Mouse (Mus musculus): ENCODE measurements around the gene Ubqln4. TPM values are rescaled to one million over a fixed set of nuclear protein-coding genes. Genes with fewer than 3 reads are reported as not detected.
A peak's percentile ranks its signal among the peaks of the same experiment; 100 is the strongest.
"Not testable (repeated sequence)": the region's sequence is repeated elsewhere in the genome, so short reads cannot be mapped to it uniquely, and the experiment has no call there.

The Ubqln4 gene
- total RNA-seq, 2 experiments from 2014 or later, result 143 to 147 TPM

GRCm38 (mm10) chr3:88563442-88563841, 9.9 kb downstream of the Ubqln4 start:
- no peak for DNase-seq (ENCODE audit: low spot score in 2 of 2)

GRCm38 (mm10) chr3:88563966-88564365, 10.4 kb downstream of the Ubqln4 start:
- DNase-seq (ENCODE audit: low spot score in 2 of 2), result no peak

GRCm38 (mm10) chr3:88566116-88566515, 12.6 kb downstream of the Ubqln4 start:
- no peak for DNase-seq (ENCODE audit: low spot score in 2 of 2)

DNA sequence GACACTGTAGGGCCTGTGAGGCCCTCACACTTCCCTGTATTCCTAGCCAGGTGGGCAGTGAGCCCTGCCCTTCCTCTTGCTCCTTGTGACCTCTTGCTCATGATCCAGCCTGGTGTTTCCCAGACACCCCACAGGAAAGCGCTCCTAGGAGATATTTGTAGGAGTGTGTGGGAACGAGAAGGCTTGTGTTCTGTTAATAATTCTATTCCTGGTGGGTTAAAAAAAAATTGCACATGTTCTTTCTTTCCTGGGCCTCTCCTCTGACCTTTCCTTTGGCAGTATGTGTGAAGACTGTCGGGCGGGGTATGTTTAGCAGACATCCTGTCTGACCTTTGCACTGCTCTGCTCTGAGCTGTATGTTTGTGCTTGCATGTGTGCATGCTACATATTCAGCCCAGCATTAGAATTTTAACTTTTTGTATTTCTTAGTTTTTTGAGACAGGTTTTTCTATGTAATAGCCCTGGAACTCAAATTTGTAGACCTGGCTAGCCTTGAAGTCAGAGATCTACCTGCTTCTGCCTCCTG, 13.0 kb downstream of the Ubqln4 start:
- no peak for DNase-seq (ENCODE audit: low spot score in 2 of 2)

GRCm38 (mm10) chr3:88567892-88568291, 14.3 kb downstream of the Ubqln4 start:
- DNase-seq (ENCODE audit: low spot score in 2 of 2), result no peak

DNA sequence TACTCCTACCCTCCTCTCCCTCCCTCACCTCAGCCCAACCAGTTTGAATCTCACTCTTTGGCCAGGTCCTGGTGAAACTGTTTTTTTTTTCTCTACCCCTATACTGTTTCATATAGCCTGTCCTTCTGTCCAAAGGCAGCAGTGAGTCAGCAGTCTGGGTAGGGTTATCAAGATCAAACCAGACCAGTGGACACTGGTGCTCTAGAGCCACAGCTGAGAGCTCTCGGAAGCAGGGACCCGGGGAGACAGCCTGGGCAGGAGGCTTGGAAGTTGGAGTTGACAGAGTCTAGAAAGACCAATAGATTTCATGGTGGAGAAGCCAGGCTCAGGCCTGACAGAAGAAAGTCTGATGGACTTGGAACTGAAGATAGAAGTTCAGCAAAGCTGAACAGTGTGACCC, 15.1 kb downstream of the Ubqln4 start:
- no peak for DNase-seq (ENCODE audit: low spot score in 2 of 2)

DNA sequence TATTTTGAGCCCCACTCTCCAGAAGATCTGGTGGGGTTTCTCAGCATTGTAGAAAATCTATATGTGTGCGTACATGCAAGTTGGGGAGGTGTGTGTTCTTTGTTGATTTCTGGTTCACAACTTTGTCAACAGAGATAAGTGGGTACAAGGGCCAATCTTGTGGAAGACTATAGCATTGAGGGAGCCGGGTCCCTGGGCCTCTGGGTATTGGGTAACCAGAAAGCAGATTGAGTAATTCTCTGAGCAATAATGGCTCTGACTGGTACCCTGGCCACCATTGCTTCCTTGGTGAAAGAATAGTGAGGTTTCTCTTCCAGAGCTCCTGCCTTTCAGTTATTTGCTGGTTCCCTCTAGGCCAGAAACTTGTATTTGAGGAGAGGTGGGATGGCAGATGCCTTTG, 15.5 kb downstream of the Ubqln4 start:
- no peak for DNase-seq (ENCODE audit: low spot score in 2 of 2)

DNA sequence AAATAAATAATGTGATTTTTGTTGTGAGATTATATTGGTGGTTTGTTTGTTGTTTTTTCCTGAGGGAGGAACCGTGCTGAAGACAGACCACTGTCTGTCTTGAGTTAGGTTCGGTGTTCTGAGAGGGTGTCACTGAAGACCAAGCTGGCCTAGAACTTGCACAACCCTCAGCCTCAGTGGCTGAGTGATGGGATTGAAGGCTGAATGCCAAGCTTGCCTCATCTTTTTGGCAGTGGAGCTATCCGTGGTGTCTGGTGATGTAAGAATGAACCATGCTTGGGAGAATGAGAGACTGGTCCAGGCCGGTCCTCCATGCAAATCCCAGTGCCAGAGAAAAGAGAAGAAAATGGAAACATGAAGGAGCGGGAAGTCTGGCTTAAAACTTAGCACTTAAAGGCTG, 16.1 kb downstream of the Ubqln4 start:
- no peak for DNase-seq (ENCODE audit: low spot score in 2 of 2)

DNA sequence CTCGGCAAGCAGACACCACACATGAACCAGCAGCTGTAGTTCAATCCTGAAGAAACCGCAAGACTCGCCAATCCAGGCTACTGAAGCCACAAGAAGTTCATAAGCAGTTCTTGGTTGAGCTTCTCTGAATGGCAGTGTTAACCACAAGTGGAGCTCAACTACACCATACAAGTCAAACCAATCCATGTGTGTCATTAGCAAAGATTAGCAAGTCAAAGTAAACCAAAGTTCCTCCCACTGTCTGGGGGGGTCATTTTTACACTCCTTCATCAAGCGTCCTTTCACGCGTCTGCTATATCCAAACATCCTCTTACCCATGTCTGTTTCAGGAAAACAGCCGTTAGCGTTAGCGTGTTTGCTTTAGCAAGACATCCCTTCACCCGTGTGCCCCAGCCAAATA, 16.8 kb downstream of the Ubqln4 start:
- DNase-seq (ENCODE audit: low spot score in 2 of 2), result no peak

- DNase-seq (ENCODE audit: low spot score in 2 of 2), result no peak
Measured at GRCm38 (mm10) chr3:88571856-88572255, 18.3 kb downstream of the Ubqln4 start.

DNA sequence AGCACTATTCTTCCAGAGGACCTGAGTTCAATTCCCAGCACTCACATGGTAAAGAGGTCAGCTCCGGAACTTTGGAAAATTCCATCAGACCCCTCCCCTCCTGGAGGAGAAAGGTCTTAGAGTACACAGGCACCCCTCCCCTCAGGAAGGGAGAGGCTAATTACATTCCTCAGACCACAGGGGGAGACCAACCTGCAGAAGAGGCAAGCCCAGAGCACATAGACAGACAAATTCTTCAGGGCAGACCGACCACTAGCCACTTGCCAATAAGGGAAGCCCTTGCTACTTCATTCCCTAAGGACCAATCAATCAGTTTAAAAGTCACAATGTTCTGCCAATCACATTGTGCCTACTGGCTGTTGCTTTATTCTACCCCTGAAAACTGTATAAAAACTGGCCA, 19.3 kb downstream of the Ubqln4 start:
- no peak for DNase-seq (ENCODE audit: low spot score in 2 of 2)

DNA sequence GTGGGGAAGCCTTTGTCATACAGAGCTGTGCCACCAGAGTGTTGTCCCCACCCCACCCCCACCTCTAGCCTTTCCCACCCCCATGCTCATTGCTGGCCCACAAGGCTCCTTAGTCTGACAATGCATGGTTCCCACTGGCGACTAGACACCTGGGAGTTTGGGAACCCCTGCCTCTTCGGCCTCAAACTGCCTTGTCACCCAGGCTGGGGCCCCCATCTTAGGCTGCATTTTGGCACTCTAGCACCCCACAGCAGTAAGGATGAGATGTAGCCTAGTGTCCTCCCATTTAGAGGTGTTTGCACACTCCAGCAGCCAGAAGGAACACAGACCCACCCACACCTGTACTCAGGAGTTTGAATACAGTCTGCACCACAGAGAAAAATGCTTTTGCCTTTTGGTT, 20.3 kb downstream of the Ubqln4 start:
- DNase-seq (ENCODE audit: low spot score in 2 of 2), result no peak

- DNase-seq (ENCODE audit: low spot score in 2 of 2), result no peak
Measured at GRCm38 (mm10) chr3:88575540-88575939, 22.0 kb downstream of the Ubqln4 start, which contains the start of gene Ssr2. Ssr2 (plus strand) TSS chr3:88575876.

DNA sequence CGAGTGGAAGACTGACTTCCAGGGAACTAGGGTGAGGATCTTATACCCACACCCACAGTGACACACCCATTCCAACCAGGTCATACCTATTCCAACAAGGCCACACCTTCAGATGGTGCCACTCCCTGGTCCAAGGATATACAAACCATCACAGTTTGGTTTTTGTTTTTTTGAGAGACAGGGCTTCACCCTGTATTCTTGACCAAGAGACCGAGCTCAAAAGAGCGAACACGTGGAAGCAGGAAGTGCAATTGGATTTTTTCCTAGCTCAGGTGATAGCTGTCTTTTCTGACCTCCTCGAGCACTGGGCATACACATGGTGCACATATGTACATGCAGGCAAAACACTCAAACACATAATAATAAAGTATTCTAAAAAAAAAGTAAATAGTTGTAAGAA, 24.3 kb downstream of the Ubqln4 start:
- not testable (repeated sequence) for DNase-seq (ENCODE audit: low spot score in 2 of 2)

- no peak for DNase-seq (ENCODE audit: low spot score in 2 of 2)
Measured at GRCm38 (mm10) chr3:88578498-88579424, 25.2 kb downstream of the Ubqln4 start.

- DNase-seq (ENCODE audit: low spot score in 2 of 2), result peak; percentile 72 to 82
Measured at GRCm38 (mm10) chr3:88579454-88580117, 26.0 kb downstream of the Ubqln4 start.

DNA sequence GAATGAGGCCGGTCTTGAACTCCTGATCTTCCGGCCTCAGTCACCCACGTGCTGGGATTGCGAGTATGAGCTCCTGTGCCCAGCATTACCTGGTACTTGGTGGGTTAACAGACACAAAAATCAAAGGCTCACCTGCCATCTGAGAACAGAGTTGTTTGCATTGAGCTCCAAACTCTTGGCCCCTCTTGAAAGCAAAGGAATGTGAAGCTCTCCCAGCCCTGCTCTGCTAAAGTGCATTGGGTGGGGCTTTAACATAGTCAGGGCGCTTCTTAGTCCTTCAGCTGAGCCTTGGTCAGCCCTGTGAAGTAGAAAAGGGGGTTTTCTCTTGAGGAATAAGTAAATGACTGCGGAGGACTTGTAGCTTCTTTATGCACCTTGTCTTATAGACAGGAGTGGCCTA, 32.2 kb downstream of the Ubqln4 start:
- no peak for DNase-seq (ENCODE audit: low spot score in 2 of 2)

DNA sequence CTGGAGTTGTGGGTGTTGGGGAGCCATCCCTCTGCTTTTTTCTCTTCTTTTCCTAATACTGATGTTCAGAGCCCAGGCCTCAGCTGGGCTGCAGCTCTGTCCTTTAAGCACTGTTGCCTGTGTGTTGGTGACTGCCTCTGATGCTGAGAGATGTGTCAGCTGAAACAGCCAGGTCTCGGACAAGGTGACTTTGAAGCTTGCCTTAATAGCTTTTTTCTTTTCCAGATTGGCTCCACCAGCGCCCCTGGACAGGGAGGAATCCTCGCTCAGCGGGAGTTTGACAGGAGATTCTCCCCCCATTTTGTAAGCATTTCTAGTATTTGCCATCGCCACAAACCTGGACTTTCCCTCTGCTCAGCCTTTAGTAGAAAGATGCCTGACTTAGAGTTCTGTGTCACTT, 33.1 kb downstream of the Ubqln4 start:
- no peak for DNase-seq (ENCODE audit: low spot score in 2 of 2)

DNA sequence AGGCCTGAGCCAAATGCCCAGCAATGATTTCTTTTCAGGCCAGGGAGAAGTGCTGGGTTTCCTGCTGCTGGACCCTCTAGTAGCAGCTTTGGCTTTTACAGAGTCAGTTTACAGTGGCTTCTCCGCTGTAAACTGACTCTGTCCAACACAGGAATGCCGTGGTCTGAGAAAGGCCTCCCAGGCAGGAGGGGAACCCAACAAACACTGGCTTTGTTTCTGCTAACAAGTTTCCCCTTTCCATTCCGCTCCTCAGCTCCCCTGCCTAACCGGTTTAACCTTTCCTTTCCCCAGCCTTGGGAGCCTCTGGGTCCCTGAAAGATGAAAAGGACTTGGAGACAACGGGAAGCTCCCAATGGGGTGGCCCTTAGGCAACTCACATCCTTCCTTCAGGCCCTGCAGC, 36.7 kb downstream of the Ubqln4 start:
- no peak for DNase-seq (ENCODE audit: low spot score in 2 of 2)

GRCm38 (mm10) chr3:88591044-88591443, 37.5 kb downstream of the Ubqln4 start:
- no peak for DNase-seq (ENCODE audit: low spot score in 2 of 2)

- peak in 1 of 2 experiments; percentile 40 for DNase-seq (ENCODE audit: low spot score in 2 of 2)
Measured at GRCm38 (mm10) chr3:88591950-88592731, 38.6 kb downstream of the Ubqln4 start.

All from left cerebral cortex, adult 18-20 months (tissue).